Mouse (Mus musculus) layer of hippocampus, postnatal 14 days (tissue): ENCODE results near the gene Itprid1. TPM values are rescaled to one million over a fixed set of nuclear protein-coding genes. Genes with fewer than 3 reads are reported as not detected.

Experiments used
- DNase-seq, 2 experiments: peaks; one replicate each; pipeline ENCODE4 v3.0.0; 2021 to 2022; ENCODE audit warnings: low spot score in 2 of 2, mixed read lengths in 1 of 2
- long read RNA-seq, 2 experiments: library from polyadenylated mRNA; stranded (forward); transcript quantifications; one replicate each; pipeline ENCODE4 v2.0.0; 2021
- total RNA-seq, 2 experiments: library from RNA; stranded (reverse); gene quantifications; 2 replicates each; pipeline ENCODE4 v1.2.3; 2021

The Itprid1 gene
- 1 to 10 TPM; 1.5 to 1.6 TPM for total RNA-seq
- long read RNA-seq, experiment 1, partial matches to known transcripts, result 1 of 3 reads
- long read RNA-seq, experiment 1, other reads (novel, unspliced or antisense), result 2 of 3 reads
- long read RNA-seq, experiment 2, partial matches to known transcripts, result 2 of 3 reads
- long read RNA-seq, experiment 2, other reads (novel, unspliced or antisense), result 1 of 3 reads

- DNase-seq, result no peak
Measured at GRCm38 (mm10) chr6:55836650-55837320, at the start of gene Itprid1. Gene Itprid1 (plus strand): TSS chr6:55836895.

GRCm38 (mm10) chr6:55789557-55789956 lies 47.1 kb upstream of the Itprid1 start:
- no peak for DNase-seq

- DNase-seq, result peak; percentile 40 to 46
Measured at GRCm38 (mm10) chr6:55791852-55792496, 44.7 kb upstream of the Itprid1 start.

GRCm38 (mm10) chr6:55792536-55792935 lies 44.2 kb upstream of the Itprid1 start:
- DNase-seq, result peak in 1 of 2 experiments; percentile 49

- no peak for DNase-seq
Measured at GRCm38 (mm10) chr6:55802686-55803085, 34.0 kb upstream of the Itprid1 start.

GRCm38 (mm10) chr6:55803357-55803756 lies 33.3 kb upstream of the Itprid1 start:
- no peak for DNase-seq

- DNase-seq, result peak; percentile 65 to 80
Measured at GRCm38 (mm10) chr6:55803991-55804680, 32.6 kb upstream of the Itprid1 start.

GRCm38 (mm10) chr6:55804681-55805000 lies 32.1 kb upstream of the Itprid1 start:
- DNase-seq, result no peak

- peak in 1 of 2 experiments; percentile 33 for DNase-seq
Measured at GRCm38 (mm10) chr6:55805291-55806137, 31.2 kb upstream of the Itprid1 start.

GRCm38 (mm10) chr6:55806537-55806936 lies 30.2 kb upstream of the Itprid1 start:
- DNase-seq, result no peak

- DNase-seq, result no peak
Measured at GRCm38 (mm10) chr6:55808692-55809091, 28.0 kb upstream of the Itprid1 start.

- DNase-seq, result peak in 1 of 2 experiments; percentile 64
Measured at GRCm38 (mm10) chr6:55811153-55811552, 25.5 kb upstream of the Itprid1 start.

- DNase-seq, result no peak
Measured at GRCm38 (mm10) chr6:55812353-55812752, 24.3 kb upstream of the Itprid1 start.

- DNase-seq, result peak in 1 of 2 experiments; percentile 50
Measured at GRCm38 (mm10) chr6:55814184-55814926, 22.3 kb upstream of the Itprid1 start.

GRCm38 (mm10) chr6:55816911-55817310 lies 19.8 kb upstream of the Itprid1 start:
- DNase-seq, result no peak

- no peak for DNase-seq
Measured at GRCm38 (mm10) chr6:55829722-55830121, 7.0 kb upstream of the Itprid1 start.

GRCm38 (mm10) chr6:55852589-55852988 lies 15.9 kb downstream of the Itprid1 start:
- DNase-seq, result no peak

- DNase-seq, result no peak
Measured at GRCm38 (mm10) chr6:55856085-55856484, 19.4 kb downstream of the Itprid1 start.

GRCm38 (mm10) chr6:55865206-55865605 lies 28.5 kb downstream of the Itprid1 start:
- DNase-seq, result peak in 1 of 2 experiments; percentile 60

GRCm38 (mm10) chr6:55879356-55879960 lies 42.8 kb downstream of the Itprid1 start:
- DNase-seq, result peak in 1 of 2 experiments; percentile 44
